Mouse (Mus musculus): ENCODE measurements at regions not wholly inside any gene's neighbourhood (a gene's known extent, or its start where the extent isn't known, plus 50 kb on each side); places are given as distances from the start of the nearest gene placed in this dataset.
"Not testable (repeated sequence)": the region's sequence is repeated elsewhere in the genome, so short reads cannot be mapped to it uniquely, and the experiment has no call there.

- DNase-seq (ENCODE audit: low read depth, low spot score), result no peak
Observed at GRCm38 (mm10) chr9:4234796-4235195, 74.5 kb downstream of the Aasdhppt start.

GRCm38 (mm10) chr9:4214571-4214970 lies 94.7 kb downstream of the Aasdhppt start:
- not testable (repeated sequence) for DNase-seq (ENCODE audit: low read depth, low spot score)

GRCm38 (mm10) chr9:4209987-4210476 lies 99.2 kb downstream of the Aasdhppt start:
- peak; percentile 34 for DNase-seq (ENCODE audit: low read depth, low spot score)

- not testable (repeated sequence) for DNase-seq (ENCODE audit: low read depth, low spot score)
Observed at GRCm38 (mm10) chr9:4192737-4193136, 116.5 kb downstream of the Aasdhppt start.

- DNase-seq (ENCODE audit: low read depth, low spot score), result not testable (repeated sequence)
Observed at GRCm38 (mm10) chr9:4156011-4156410, 153.3 kb downstream of the Aasdhppt start.

- DNase-seq (ENCODE audit: low read depth, low spot score), result not testable (repeated sequence)
Observed at GRCm38 (mm10) chr9:4138829-4139228, 170.4 kb downstream of the Aasdhppt start.

- no peak for DNase-seq (ENCODE audit: low read depth, low spot score)
Observed at GRCm38 (mm10) chr9:4092518-4092917, 216.8 kb downstream of the Aasdhppt start.

GRCm38 (mm10) chr9:4082668-4083067 lies 226.6 kb downstream of the Aasdhppt start:
- DNase-seq (ENCODE audit: low read depth, low spot score), result not testable (repeated sequence)

GRCm38 (mm10) chr9:4061037-4061436 lies 248.2 kb downstream of the Aasdhppt start:
- DNase-seq (ENCODE audit: low read depth, low spot score), result no peak

- DNase-seq (ENCODE audit: low read depth, low spot score), result no peak
Observed at GRCm38 (mm10) chr9:4048749-4049148, 260.5 kb downstream of the Aasdhppt start.

GRCm38 (mm10) chr9:4047654-4048053 lies 261.6 kb downstream of the Aasdhppt start:
- DNase-seq (ENCODE audit: low read depth, low spot score), result not testable (repeated sequence)

GRCm38 (mm10) chr9:4040871-4041665 lies 268.2 kb downstream of the Aasdhppt start:
- no peak for DNase-seq (ENCODE audit: low read depth, low spot score)

GRCm38 (mm10) chr9:4027181-4027580 lies 282.1 kb downstream of the Aasdhppt start:
- DNase-seq (ENCODE audit: low read depth, low spot score), result not testable (repeated sequence)

- no peak for DNase-seq (ENCODE audit: low read depth, low spot score)
Observed at GRCm38 (mm10) chr9:4020093-4020492, 289.2 kb downstream of the Aasdhppt start.

GRCm38 (mm10) chr9:3996686-3997085 lies 312.6 kb downstream of the Aasdhppt start:
- no peak for DNase-seq (ENCODE audit: low read depth, low spot score)

- DNase-seq (ENCODE audit: low read depth, low spot score), result not testable (repeated sequence)
Observed at GRCm38 (mm10) chr9:3988383-3988782, 320.9 kb downstream of the Aasdhppt start.

- not testable (repeated sequence) for DNase-seq (ENCODE audit: low read depth, low spot score)
Observed at GRCm38 (mm10) chr9:3987971-3988370, 321.3 kb downstream of the Aasdhppt start.
